In the genomic region with DNA sequence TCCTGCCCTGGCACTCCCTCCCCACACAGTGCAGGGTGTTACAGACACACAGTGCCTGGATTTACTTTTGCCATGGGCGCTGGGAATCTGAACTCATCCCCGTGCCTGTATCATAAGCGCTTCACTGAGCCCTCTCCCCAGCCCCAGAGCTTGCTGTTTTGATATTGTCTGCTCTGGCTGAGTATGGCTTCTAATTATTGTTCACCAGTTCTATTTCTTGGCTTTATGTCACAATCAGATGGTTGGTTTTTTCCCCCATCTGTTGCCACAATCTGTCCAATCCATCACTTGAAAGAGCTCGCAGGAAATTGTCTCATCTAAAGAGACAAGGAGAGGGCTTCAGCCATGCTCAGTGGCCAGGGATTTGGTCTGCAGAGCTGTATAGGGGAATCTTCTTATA, we compare ENCODE assay signal across 14 mouse cellular contexts. TPM values are rescaled to one million over a fixed set of nuclear protein-coding genes. Genes with fewer than 3 reads are reported as not detected.
DNase-seq lines count a peak whose midpoint lies in the region; ATAC-seq lines count a peak whose summit lies in the region.
"Had no signal": no experiment of that assay in that cellular context is flagged by ENCODE, and none has a peak within 500 bp of the region (broad histone marks: within the 10 kb centered on the region; RNA-seq: fewer than 3 reads in every experiment).

No protein-coding gene starts in this region.

- H3K4me3 ChIP-seq in hindbrain, embryonic 14.5 days (replicated peaks; ENCODE audit: low read length) = no peak overlapping the region
- H3K4me3 ChIP-seq in hindbrain, embryonic 10.5 days = no peak overlapping the region
- no peak overlapping the region for H3K4me3 ChIP-seq in forebrain, embryonic 14.5 days (ENCODE audit: low read depth, low read length)
- H3K4me3 ChIP-seq: liver, embryonic 13.5 days had no signal

- no peak overlapping the region for H3K4me2 ChIP-seq in hindbrain, embryonic 14.5 days (replicated peaks)
- H3K4me2 ChIP-seq in forebrain, embryonic 14.5 days (ENCODE audit: low read length) = no peak overlapping the region
- H3K4me2 ChIP-seq: liver, embryonic 13.5 days had no signal

- no peaks in the 10 kb centered on the region for H3K27me3 ChIP-seq in hindbrain, embryonic 14.5 days (ENCODE audit: control insufficient read depth, insufficient read depth, low read length)
- H3K27me3 ChIP-seq in hindbrain, embryonic 10.5 days (ENCODE audit: insufficient read depth, poor library complexity, severe bottlenecking) = 0 out of 2 replicates have a peak, but pooled peaks cover 3% of the 10 kb centered on the region
- no peaks in the 10 kb centered on the region for H3K27me3 ChIP-seq in forebrain, embryonic 14.5 days (replicated peaks; ENCODE audit: control insufficient read depth, insufficient read depth, low read length)
- H3K27me3 ChIP-seq: liver, embryonic 13.5 days had no signal

- DNase-seq in hindbrain, embryonic 14.5 days (ENCODE audit: low spot score) = peak; percentile 57
- DNase-seq in hindbrain, embryonic 10.5 days (ENCODE audit: low spot score) = no peak
- peak; percentile 82 for DNase-seq in forebrain, embryonic 14.5 days (ENCODE audit: low spot score)
- peak; percentile 50 to 86 for DNase-seq in layer of hippocampus, postnatal 14 days (ENCODE audit: low spot score in 2 of 2)
- no peak for DNase-seq in lung, postnatal 36 days
- no peak for DNase-seq in natural killer cell, adult 2 months (ENCODE audit: low spot score in 2 of 2)
- DNase-seq: B cell, adult 2 months; gastrocnemius, postnatal 25 days; liver, embryonic 13.5 days; right cerebral cortex, postnatal 4 days had no signal

- H3K4me1 ChIP-seq in hindbrain, embryonic 14.5 days (replicated peaks; ENCODE audit: control insufficient read depth, insufficient read depth, low read length) = peaks cover 7% of the 10 kb centered on the region; the same call in 1 of the 2 replicates
- peaks cover 15% of the 10 kb centered on the region for H3K4me1 ChIP-seq in hindbrain, embryonic 10.5 days (replicated peaks)
- H3K4me1 ChIP-seq in forebrain, embryonic 14.5 days (ENCODE audit: control insufficient read depth, insufficient read depth, low read length) = peaks cover 11% of the 10 kb centered on the region; the same call in 1 of the 2 replicates

- no peaks in the 10 kb centered on the region for H3K9me3 ChIP-seq in hindbrain, embryonic 14.5 days (ENCODE audit: control insufficient read depth, low read length)
- no peaks in the 10 kb centered on the region for H3K9me3 ChIP-seq in hindbrain, embryonic 10.5 days
- H3K9me3 ChIP-seq in forebrain, embryonic 14.5 days (replicated peaks; ENCODE audit: control insufficient read depth, low read length) = no peaks in the 10 kb centered on the region
- H3K9me3 ChIP-seq: liver, embryonic 13.5 days had no signal

- H3K27ac ChIP-seq in hindbrain, embryonic 14.5 days = peak overlapping the region; percentile 43
- no peak overlapping the region for H3K27ac ChIP-seq in hindbrain, embryonic 10.5 days
- H3K27ac ChIP-seq in forebrain, embryonic 14.5 days (ENCODE audit: low read depth, low read length) = peak overlapping the region; percentile 89
- H3K27ac ChIP-seq: liver, embryonic 13.5 days; macrophage had no signal

- no peaks in the 10 kb centered on the region for H3K36me3 ChIP-seq in hindbrain, embryonic 14.5 days (replicated peaks; ENCODE audit: control insufficient read depth, insufficient read depth)
- H3K36me3 ChIP-seq in hindbrain, embryonic 10.5 days = no peaks in the 10 kb centered on the region
- H3K36me3 ChIP-seq in forebrain, embryonic 14.5 days (ENCODE audit: control insufficient read depth, insufficient read depth, low read length) = no peaks in the 10 kb centered on the region
- H3K36me3 ChIP-seq: liver, embryonic 13.5 days had no signal

- WGBS in hindbrain, embryonic 14.5 days = 78% methylated on average over 4 of the region's 4 CpGs
- WGBS in hindbrain, embryonic 10.5 days = 84% methylated on average over 4 of the region's 4 CpGs
- 49% methylated on average over 4 of the region's 4 CpGs for WGBS in forebrain, embryonic 14.5 days

- 0 out of 2 replicates have a peak, but pooled peaks have one; percentile 28 for ATAC-seq in hindbrain, embryonic 14.5 days (ENCODE audit: low FRiP score)
- peak; percentile 88 for ATAC-seq in cerebellum, adult (ENCODE audit: insufficient number of reproducible peaks, low FRiP score, low TSS enrichment)
- ATAC-seq in forebrain, embryonic 14.5 days = peak; percentile 66
- ATAC-seq in frontal cortex, adult (ENCODE audit: low TSS enrichment) = no peak
- ATAC-seq: intestine, embryonic 16.5 days had no signal

- no peak overlapping the region for H3K9ac ChIP-seq in hindbrain, embryonic 14.5 days
- H3K9ac ChIP-seq in forebrain, embryonic 14.5 days (ENCODE audit: low read length) = no peak overlapping the region
- H3K9ac ChIP-seq: liver, embryonic 13.5 days had no signal

RNA-seq across cellular contexts. Expression of gene Sema4d, which starts 12.1 kb away (rescaled TPM):
- polyA plus RNA-seq in hindbrain, embryonic 14.5 days (2014; fragmentation: Nextera tagmentation; extraction: Ambion mirVana) = 16.2 and 17.8 TPM in 2 replicates
- 5.9 and 7.5 TPM in 2 replicates for polyA plus RNA-seq in hindbrain, embryonic 10.5 days (2016; fragmentation: Nextera tagmentation; extraction: Ambion mirVana)
- 12.7 and 22.1 TPM in 2 replicates for polyA plus RNA-seq in forebrain, embryonic 14.5 days (2014; fragmentation: Nextera tagmentation; extraction: Ambion mirVana)
- 100 to 1,000 TPM; 154 to 165 TPM for total RNA-seq in layer of hippocampus, postnatal 14 days (2021)

RNA-seq across cellular contexts. Expression of gene Gadd45g, which starts 40.8 kb away (rescaled TPM):
- polyA plus RNA-seq in hindbrain, embryonic 14.5 days (2014; fragmentation: Nextera tagmentation; extraction: Ambion mirVana) = 38.4 and 43.6 TPM in 2 replicates
- polyA plus RNA-seq in hindbrain, embryonic 10.5 days (2016; fragmentation: Nextera tagmentation; extraction: Ambion mirVana) = 184 and 214 TPM in 2 replicates
- 112 and 132 TPM in 2 replicates for polyA plus RNA-seq in forebrain, embryonic 14.5 days (2014; fragmentation: Nextera tagmentation; extraction: Ambion mirVana)
- total RNA-seq in layer of hippocampus, postnatal 14 days (2021) = 10 to 100 TPM; 24.0 to 27.8 TPM

Comparison
In these comparisons a context has a peak if more than half of its experiments do, and no peak if none do; other contexts are left out.
1. DNase-seq: peak in hindbrain, embryonic 14.5 days (single experiment), forebrain, embryonic 14.5 days (single experiment) and layer of hippocampus, postnatal 14 days (2 of 2); none in hindbrain, embryonic 10.5 days (single experiment), lung, postnatal 36 days (single experiment) and natural killer cell, adult 2 months (0 of 2).